Mouse (Mus musculus): Measurements from ENCODE around the gene Gpr55. TPM values are rescaled to one million over a fixed set of nuclear protein-coding genes. Genes with fewer than 3 reads are reported as not detected.

Gpr55 gene
- polyA plus RNA-seq, 1 experiment: 2.1 TPM

GRCm38 (mm10) chr1:85942318-85942717 lies 18.5 kb downstream of the Gpr55 start:
- H3K27ac ChIP-seq (ENCODE audit: insufficient read depth, low read length): no peak overlapping the region
- no peaks in the 10 kb centered on the region for H3K4me1 ChIP-seq (ENCODE audit: control insufficient read depth, insufficient read depth, insufficient read length)
- 89% methylated on average over 8 of the region's 8 CpGs for WGBS
- DNase-seq (ENCODE audit: low read depth in 1 of 2, low spot score in 2 of 2): no peak
- no peaks in the 10 kb centered on the region for H3K27me3 ChIP-seq (ENCODE audit: control insufficient read depth, insufficient read depth, low read length)
- H3K36me3 ChIP-seq (ENCODE audit: control insufficient read depth, insufficient read depth, low read length): no peaks in the 10 kb centered on the region
- no peak for TF ChIP-seq POLR2A (IDR thresholded peaks at IDR 0.05; ENCODE audit: low read depth, low read length)
- TF ChIP-seq CTCF (IDR thresholded peaks at IDR 0.05; ENCODE audit: extremely low read depth, insufficient read depth, insufficient read length, insufficient replicate concordance): no peak
- H3K4me3 ChIP-seq (ENCODE audit: extremely low read depth, insufficient read depth, insufficient read length): no peak overlapping the region

GRCm38 (mm10) chr1:85937323-85937722 lies 23.5 kb downstream of the Gpr55 start:
- TF ChIP-seq CTCF (IDR thresholded peaks at IDR 0.05; ENCODE audit: extremely low read depth, insufficient read depth, insufficient read length, insufficient replicate concordance) (no peak), POLR2A (IDR thresholded peaks at IDR 0.05; ENCODE audit: low read depth, low read length) (no peak)
- H3K36me3 ChIP-seq (ENCODE audit: control insufficient read depth, insufficient read depth, low read length): no peaks in the 10 kb centered on the region
- 0 out of 2 replicates have a peak, but pooled peaks cover 1% of the 10 kb centered on the region for H3K27me3 ChIP-seq (ENCODE audit: control insufficient read depth, insufficient read depth, low read length)
- no peak for DNase-seq (ENCODE audit: low read depth in 1 of 2, low spot score in 2 of 2)
- no peak overlapping the region for H3K27ac ChIP-seq (ENCODE audit: insufficient read depth, low read length)
- no peak overlapping the region for H3K4me3 ChIP-seq (ENCODE audit: extremely low read depth, insufficient read depth, insufficient read length)
- no peaks in the 10 kb centered on the region for H3K4me1 ChIP-seq (ENCODE audit: control insufficient read depth, insufficient read depth, insufficient read length)
- WGBS: 74% methylated on average over 1 of the region's 1 CpGs

- TF ChIP-seq POLR2A (IDR thresholded peaks at IDR 0.05; ENCODE audit: low read depth, low read length) (no peak), CTCF (IDR thresholded peaks at IDR 0.05; ENCODE audit: extremely low read depth, insufficient read depth, insufficient read length, insufficient replicate concordance) (no peak)
- 80% methylated on average over 6 of the region's 6 CpGs for WGBS
- Histone ChIP-seq H3K4me1 (ENCODE audit: control insufficient read depth, insufficient read depth, insufficient read length) (no peaks in the 10 kb centered on the region), H3K4me3 (ENCODE audit: extremely low read depth, insufficient read depth, insufficient read length) (no peak overlapping the region), H3K27me3 (ENCODE audit: control insufficient read depth, insufficient read depth, low read length) (0 out of 2 replicates have a peak, but pooled peaks cover 1% of the 10 kb centered on the region), H3K36me3 (ENCODE audit: control insufficient read depth, insufficient read depth, low read length) (no peaks in the 10 kb centered on the region), H3K27ac (ENCODE audit: insufficient read depth, low read length) (no peak overlapping the region)
- DNase-seq (ENCODE audit: low read depth in 1 of 2, low spot score in 2 of 2): no peak
Measured at GRCm38 (mm10) chr1:85936265-85936664, 24.5 kb downstream of the Gpr55 start.

GRCm38 (mm10) chr1:85935148-85935852 lies 25.5 kb downstream of the Gpr55 start:
- DNase-seq (ENCODE audit: low read depth in 1 of 2, low spot score in 2 of 2): peak; percentile 34 to 54
- H3K27me3 ChIP-seq (ENCODE audit: control insufficient read depth, insufficient read depth, low read length): 0 out of 2 replicates have a peak, but pooled peaks cover 1% of the 10 kb centered on the region

GRCm38 (mm10) chr1:85934560-85934959 lies 26.2 kb downstream of the Gpr55 start:
- Histone ChIP-seq H3K27ac (ENCODE audit: insufficient read depth, low read length) (no peak overlapping the region), H3K36me3 (ENCODE audit: control insufficient read depth, insufficient read depth, low read length) (no peaks in the 10 kb centered on the region), H3K4me1 (ENCODE audit: control insufficient read depth, insufficient read depth, insufficient read length) (no peaks in the 10 kb centered on the region), H3K4me3 (ENCODE audit: extremely low read depth, insufficient read depth, insufficient read length) (no peak overlapping the region), H3K27me3 (ENCODE audit: control insufficient read depth, insufficient read depth, low read length) (0 out of 2 replicates have a peak, but pooled peaks cover 1% of the 10 kb centered on the region)
- no peak for TF ChIP-seq CTCF (IDR thresholded peaks at IDR 0.05; ENCODE audit: extremely low read depth, insufficient read depth, insufficient read length, insufficient replicate concordance)
- no peak for TF ChIP-seq POLR2A (IDR thresholded peaks at IDR 0.05; ENCODE audit: low read depth, low read length)
- no peak for DNase-seq (ENCODE audit: low read depth in 1 of 2, low spot score in 2 of 2)
- WGBS: 35% methylated on average over 7 of the region's 7 CpGs

More at GRCm38 (mm10) chr1:85935148-85935852, 25.5 kb downstream of the Gpr55 start:
- Histone ChIP-seq H3K27ac (ENCODE audit: insufficient read depth, low read length) (no peak overlapping the region), H3K4me3 (ENCODE audit: extremely low read depth, insufficient read depth, insufficient read length) (no peak overlapping the region), H3K4me1 (ENCODE audit: control insufficient read depth, insufficient read depth, insufficient read length) (no peaks in the 10 kb centered on the region), H3K36me3 (ENCODE audit: control insufficient read depth, insufficient read depth, low read length) (no peaks in the 10 kb centered on the region)
- TF ChIP-seq POLR2A (IDR thresholded peaks at IDR 0.05; ENCODE audit: low read depth, low read length): no peak
- peak; percentile 65; the same call in 1 of the 2 replicates for TF ChIP-seq CTCF (IDR thresholded peaks at IDR 0.05; ENCODE audit: extremely low read depth, insufficient read depth, insufficient read length, insufficient replicate concordance)
- WGBS: 48% methylated on average over 8 of the region's 8 CpGs

GRCm38 (mm10) chr1:85933631-85934465 lies 27.0 kb downstream of the Gpr55 start:
- no peak overlapping the region for H3K27ac ChIP-seq (ENCODE audit: insufficient read depth, low read length)
- H3K4me1 ChIP-seq (ENCODE audit: control insufficient read depth, insufficient read depth, insufficient read length): no peaks in the 10 kb centered on the region
- 0 out of 2 replicates have a peak, but pooled peaks cover 1% of the 10 kb centered on the region for H3K27me3 ChIP-seq (ENCODE audit: control insufficient read depth, insufficient read depth, low read length)
- no peaks in the 10 kb centered on the region for H3K36me3 ChIP-seq (ENCODE audit: control insufficient read depth, insufficient read depth, low read length)
- WGBS: 28% methylated on average over 11 of the region's 11 CpGs
- no peak overlapping the region for H3K4me3 ChIP-seq (ENCODE audit: extremely low read depth, insufficient read depth, insufficient read length)
- DNase-seq (ENCODE audit: low read depth in 1 of 2, low spot score in 2 of 2): no peak
- TF ChIP-seq CTCF (IDR thresholded peaks at IDR 0.05; ENCODE audit: extremely low read depth, insufficient read depth, insufficient read length, insufficient replicate concordance) (no peak), POLR2A (IDR thresholded peaks at IDR 0.05; ENCODE audit: low read depth, low read length) (no peak)

Measured in spleen, adult 2 months (tissue).